Mouse (Mus musculus) lung, postnatal 0 days (tissue): Measurements from ENCODE around the gene Olfr287.

Experiments
- CTCF ChIP-seq: IDR thresholded peaks from 2 replicates; pipeline ENCODE4 v1.5.1; 2016; ENCODE audit warnings: antibody characterized with exemption, mild to moderate bottlenecking
- EP300 ChIP-seq: IDR thresholded peaks from 2 replicates; pipeline ENCODE4 v1.6.1; 2016; ENCODE audit warnings: antibody characterized with exemption, mild to moderate bottlenecking, control low read depth

- TF ChIP-seq CTCF: no peak
- no peak for TF ChIP-seq EP300
Measured at GRCm38 (mm10) chr15:98214130-98214529, 6.7 kb downstream of the Olfr287 start.
